Mouse (Mus musculus): ENCODE results near the gene Pprc1. TPM values are rescaled to one million over a fixed set of nuclear protein-coding genes. Genes with fewer than 3 reads are reported as not detected.

The Pprc1 gene
- polyA plus RNA-seq, 1 experiment from 2014 or later = 22.0 TPM

GRCm38 (mm10) chr19:46016023-46016422 is 28.7 kb upstream of the Pprc1 start:
- Histone ChIP-seq H3K27ac (no peak overlapping the region), H3K27me3 (replicated peaks) (no peaks in the 10 kb centered on the region), H3K4me1 (no peaks in the 10 kb centered on the region), H3K4me2 (no peak overlapping the region), H3K9me3 (no peaks in the 10 kb centered on the region), H3K36me3 (replicated peaks) (no peaks in the 10 kb centered on the region), H3K4me3 (no peak overlapping the region), H3K9ac (no peak overlapping the region)
- ATAC-seq (replicated peaks) = no peak
- WGBS = 58% methylated on average over 2 of the region's 2 CpGs

GRCm38 (mm10) chr19:46024959-46025358 is 19.7 kb upstream of the Pprc1 start:
- ATAC-seq (replicated peaks) = no peak
- H3K27ac ChIP-seq = no peak overlapping the region
- no peaks in the 10 kb centered on the region for H3K27me3 ChIP-seq (replicated peaks)
- H3K4me1 ChIP-seq = no peaks in the 10 kb centered on the region
- no peaks in the 10 kb centered on the region for H3K9me3 ChIP-seq
- 82% methylated on average over 6 of the region's 6 CpGs for WGBS
- H3K4me2 ChIP-seq = no peak overlapping the region
- no peak overlapping the region for H3K4me3 ChIP-seq
- H3K36me3 ChIP-seq (replicated peaks) = no peaks in the 10 kb centered on the region
- H3K9ac ChIP-seq = no peak overlapping the region

- no peak for ATAC-seq (replicated peaks)
- Histone ChIP-seq H3K9ac (no peak overlapping the region), H3K27ac (no peak overlapping the region), H3K27me3 (replicated peaks) (no peaks in the 10 kb centered on the region), H3K9me3 (no peaks in the 10 kb centered on the region), H3K4me1 (no peaks in the 10 kb centered on the region), H3K4me3 (no peak overlapping the region), H3K4me2 (no peak overlapping the region), H3K36me3 (replicated peaks) (no peaks in the 10 kb centered on the region; the same call in 1 of the 2 replicates)
- WGBS = 62% methylated on average over 8 of the region's 8 CpGs
Measured at GRCm38 (mm10) chr19:46026567-46026966, 18.1 kb upstream of the Pprc1 start.

GRCm38 (mm10) chr19:46028747-46029320 is 15.9 kb upstream of the Pprc1 start:
- ATAC-seq (replicated peaks) = no peak
- 76% methylated on average over 11 of the region's 11 CpGs for WGBS
- Histone ChIP-seq H3K27me3 (replicated peaks) (no peaks in the 10 kb centered on the region), H3K27ac (no peak overlapping the region), H3K4me3 (no peak overlapping the region), H3K4me2 (no peak overlapping the region), H3K4me1 (no peaks in the 10 kb centered on the region), H3K9ac (no peak overlapping the region), H3K9me3 (no peaks in the 10 kb centered on the region), H3K36me3 (replicated peaks) (peaks cover 17% of the 10 kb centered on the region)

- no peak overlapping the region for H3K4me2 ChIP-seq
Measured at GRCm38 (mm10) chr19:46029652-46030051, 15.0 kb upstream of the Pprc1 start.

GRCm38 (mm10) chr19:46030196-46030983 is 14.3 kb upstream of the Pprc1 start:
- no peaks in the 10 kb centered on the region for H3K9me3 ChIP-seq
- H3K4me3 ChIP-seq = no peak overlapping the region
- H3K36me3 ChIP-seq (replicated peaks) = peaks cover 33% of the 10 kb centered on the region
- WGBS = 98% methylated on average over 10 of the region's 10 CpGs
- no peak overlapping the region for H3K9ac ChIP-seq
- no peak overlapping the region for H3K27ac ChIP-seq
- ATAC-seq (replicated peaks) = no peak
- H3K27me3 ChIP-seq (replicated peaks) = no peaks in the 10 kb centered on the region
- no peak overlapping the region for H3K4me2 ChIP-seq
- no peaks in the 10 kb centered on the region for H3K4me1 ChIP-seq

More at GRCm38 (mm10) chr19:46029652-46030051, 15.0 kb upstream of the Pprc1 start:
- no peak overlapping the region for H3K9ac ChIP-seq
- H3K4me1 ChIP-seq = no peaks in the 10 kb centered on the region
- H3K27ac ChIP-seq = no peak overlapping the region
- no peak overlapping the region for H3K4me3 ChIP-seq
- peaks cover 26% of the 10 kb centered on the region for H3K36me3 ChIP-seq (replicated peaks)
- ATAC-seq (replicated peaks) = no peak
- H3K9me3 ChIP-seq = no peaks in the 10 kb centered on the region
- H3K27me3 ChIP-seq (replicated peaks) = no peaks in the 10 kb centered on the region
- 96% methylated on average over 1 of the region's 1 CpGs for WGBS

GRCm38 (mm10) chr19:46031689-46032432 is 12.8 kb upstream of the Pprc1 start:
- H3K9me3 ChIP-seq = no peaks in the 10 kb centered on the region
- no peak overlapping the region for H3K27ac ChIP-seq
- no peaks in the 10 kb centered on the region for H3K27me3 ChIP-seq (replicated peaks)
- no peak overlapping the region for H3K4me3 ChIP-seq
- no peak overlapping the region for H3K4me2 ChIP-seq
- peaks cover 41% of the 10 kb centered on the region for H3K36me3 ChIP-seq (replicated peaks)
- no peak for ATAC-seq (replicated peaks)
- WGBS = 71% methylated on average over 9 of the region's 9 CpGs
- H3K9ac ChIP-seq = no peak overlapping the region
- peaks cover 11% of the 10 kb centered on the region for H3K4me1 ChIP-seq

- peaks cover 22% of the 10 kb centered on the region for H3K4me1 ChIP-seq
- no peak overlapping the region for H3K27ac ChIP-seq
- no peaks in the 10 kb centered on the region for H3K9me3 ChIP-seq
- no peaks in the 10 kb centered on the region for H3K27me3 ChIP-seq (replicated peaks)
- WGBS = 88% methylated on average over 26 of the region's 26 CpGs
- ATAC-seq (replicated peaks) = no peak
- no peak overlapping the region for H3K4me3 ChIP-seq
- no peak overlapping the region for H3K9ac ChIP-seq
- no peak overlapping the region for H3K4me2 ChIP-seq
- peaks cover 41% of the 10 kb centered on the region for H3K36me3 ChIP-seq (replicated peaks)
Measured at GRCm38 (mm10) chr19:46032731-46033510, 11.8 kb upstream of the Pprc1 start.

GRCm38 (mm10) chr19:46033911-46034310 is 10.8 kb upstream of the Pprc1 start:
- no peaks in the 10 kb centered on the region for H3K9me3 ChIP-seq
- H3K36me3 ChIP-seq (replicated peaks) = peaks cover 41% of the 10 kb centered on the region
- H3K4me2 ChIP-seq = no peak overlapping the region
- ATAC-seq (replicated peaks) = no peak
- H3K4me3 ChIP-seq = no peak overlapping the region
- H3K4me1 ChIP-seq = peaks cover 29% of the 10 kb centered on the region
- no peak overlapping the region for H3K9ac ChIP-seq
- H3K27ac ChIP-seq = no peak overlapping the region
- H3K27me3 ChIP-seq (replicated peaks) = no peaks in the 10 kb centered on the region
- WGBS = 93% methylated on average over 11 of the region's 11 CpGs

- WGBS = 89% methylated on average over 13 of the region's 13 CpGs
- H3K4me2 ChIP-seq = peak overlapping the region; percentile 93; the same call in 1 of the 2 replicates
- no peak overlapping the region for H3K27ac ChIP-seq
- 0 out of 2 replicates have a peak overlapping the region, but pooled peaks have one; percentile 77 for H3K4me3 ChIP-seq
- H3K27me3 ChIP-seq (replicated peaks) = no peaks in the 10 kb centered on the region
- H3K9ac ChIP-seq = no peak overlapping the region
- H3K9me3 ChIP-seq = no peaks in the 10 kb centered on the region
- no peak for ATAC-seq (replicated peaks)
- H3K4me1 ChIP-seq = peaks cover 43% of the 10 kb centered on the region
- peaks cover 41% of the 10 kb centered on the region for H3K36me3 ChIP-seq (replicated peaks)
Measured at GRCm38 (mm10) chr19:46035971-46036370, 8.7 kb upstream of the Pprc1 start.

GRCm38 (mm10) chr19:46036477-46037242 is 8.0 kb upstream of the Pprc1 start:
- peak overlapping the region; percentile 93 for H3K4me2 ChIP-seq
- ATAC-seq (replicated peaks) = no peak
- peak overlapping the region; percentile 79 for H3K9ac ChIP-seq
- 61% methylated on average over 13 of the region's 13 CpGs for WGBS
- peaks cover 41% of the 10 kb centered on the region for H3K36me3 ChIP-seq (replicated peaks)
- H3K4me3 ChIP-seq = peak overlapping the region; percentile 77
- H3K27ac ChIP-seq = peak overlapping the region; percentile 39; the same call in 1 of the 2 replicates
- no peaks in the 10 kb centered on the region for H3K9me3 ChIP-seq
- no peaks in the 10 kb centered on the region for H3K27me3 ChIP-seq (replicated peaks)
- peaks cover 50% of the 10 kb centered on the region for H3K4me1 ChIP-seq
